Mouse (Mus musculus) forebrain, embryonic 15.5 days (tissue): ENCODE measurements at regions not wholly inside any gene's neighbourhood (a gene's known extent, or its start where the extent isn't known, plus 50 kb on each side); places are given as distances from the start of the nearest gene placed in this dataset.
A peak's percentile ranks its signal among the peaks of the same experiment; 100 is the strongest.
"Not testable (repeated sequence)": the region's sequence is repeated elsewhere in the genome, so short reads cannot be mapped to it uniquely, and the experiment has no call there.

ENCODE experiments used
- ATAC-seq: fragments of 200-750 bp; cut with Nextera tagmentation; replicated peaks from 2 replicates; pipeline ENCODE4 v1.8.0; 2017; ENCODE audit warnings: mild to moderate bottlenecking, moderate TSS enrichment, moderate library complexity
- H3K27ac ChIP-seq: fragments of 300-500 bp; sonication (generic); replicated peaks from 2 replicates; pipeline ENCODE4 v1.5.1; 2015; ENCODE audit warnings: mild to moderate bottlenecking, inconsistent platforms
- H3K27me3 ChIP-seq: fragments of 300-500 bp; sonication (generic); 2 replicates; pipeline ENCODE4 v1.6.1; 2015; ENCODE audit warnings: inconsistent platforms
- H3K36me3 ChIP-seq: fragments of 300-500 bp; sonication (generic); 2 replicates; pipeline ENCODE4 v1.6.1; 2015; ENCODE audit warnings: mild to moderate bottlenecking, inconsistent platforms
- H3K4me1 ChIP-seq: fragments of 300-500 bp; sonication (generic); 2 replicates; pipeline ENCODE4 v1.6.1; 2015; ENCODE audit warnings: inconsistent platforms
- H3K4me2 ChIP-seq: fragments of 300-500 bp; sonication (generic); replicated peaks from 2 replicates; pipeline ENCODE4 v1.6.1; 2015; ENCODE audit warnings: mild to moderate bottlenecking, inconsistent platforms
- H3K4me3 ChIP-seq: fragments of 300-500 bp; sonication (generic); 2 replicates; pipeline ENCODE4 v1.5.1; 2015; ENCODE audit warnings: mild to moderate bottlenecking, inconsistent platforms
- H3K9ac ChIP-seq: fragments of 300-500 bp; sonication (generic); replicated peaks from 2 replicates; pipeline ENCODE4 v1.6.1; 2015; ENCODE audit warnings: mild to moderate bottlenecking, inconsistent platforms
- H3K9me3 ChIP-seq: fragments of 300-500 bp; sonication (generic); 2 replicates; pipeline ENCODE4 v1.6.1; 2016; ENCODE audit warnings: inconsistent platforms
- WGBS: fragments of 180-500 bp; shearing (Covaris S2); methylation state at CpG from one replicate; pipeline ENCODE4 v1.1.7; 2015; ENCODE audit warnings: mixed read lengths; 5-methylcytosine and 5-hydroxymethylcytosine counted together

DNA sequence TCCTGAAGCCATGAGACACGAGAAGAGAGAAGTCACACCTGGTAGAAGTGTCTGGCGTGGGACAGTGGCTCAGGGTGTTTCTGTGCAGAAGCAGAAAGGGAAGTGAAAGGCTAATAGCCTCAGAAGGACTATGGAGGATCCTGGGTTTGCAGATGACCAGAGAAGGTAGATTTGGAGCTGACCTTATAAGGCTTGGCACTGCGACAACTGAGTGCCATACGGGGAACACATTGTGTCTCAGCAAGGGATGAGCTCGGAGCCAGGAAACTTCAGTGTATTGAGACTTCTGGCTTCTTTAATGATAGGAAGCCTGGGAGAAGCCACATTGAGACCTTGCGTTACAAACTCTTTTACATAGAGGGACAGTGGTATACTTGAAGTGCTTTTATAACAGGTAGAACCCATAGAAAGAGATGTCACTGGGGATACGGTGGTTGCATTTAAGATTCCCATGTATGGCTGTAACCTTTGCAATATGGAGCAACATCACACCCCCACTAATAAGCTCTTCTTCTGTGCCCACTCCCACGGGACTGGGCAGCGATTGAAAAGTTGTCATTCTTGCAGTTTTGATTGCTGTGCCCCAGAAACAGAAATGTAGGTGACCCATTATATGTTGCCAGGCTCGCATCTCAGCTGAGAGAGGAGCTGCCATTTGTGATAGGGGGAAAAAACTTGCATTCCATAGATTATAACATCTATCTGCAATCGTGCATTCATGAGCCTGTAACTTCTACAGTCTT lies 61.8 kb upstream of the Dync1i1 start:
- Histone ChIP-seq H3K27ac (no peak overlapping the region), H3K9me3 (no peaks in the 10 kb centered on the region), H3K27me3 (no peaks in the 10 kb centered on the region), H3K4me2 (no peak overlapping the region), H3K4me1 (no peaks in the 10 kb centered on the region), H3K4me3 (no peak overlapping the region), H3K9ac (no peak overlapping the region), H3K36me3 (no peaks in the 10 kb centered on the region)
- ATAC-seq, result no peak
- 90% methylated on average over 11 of the region's 11 CpGs for WGBS

DNA sequence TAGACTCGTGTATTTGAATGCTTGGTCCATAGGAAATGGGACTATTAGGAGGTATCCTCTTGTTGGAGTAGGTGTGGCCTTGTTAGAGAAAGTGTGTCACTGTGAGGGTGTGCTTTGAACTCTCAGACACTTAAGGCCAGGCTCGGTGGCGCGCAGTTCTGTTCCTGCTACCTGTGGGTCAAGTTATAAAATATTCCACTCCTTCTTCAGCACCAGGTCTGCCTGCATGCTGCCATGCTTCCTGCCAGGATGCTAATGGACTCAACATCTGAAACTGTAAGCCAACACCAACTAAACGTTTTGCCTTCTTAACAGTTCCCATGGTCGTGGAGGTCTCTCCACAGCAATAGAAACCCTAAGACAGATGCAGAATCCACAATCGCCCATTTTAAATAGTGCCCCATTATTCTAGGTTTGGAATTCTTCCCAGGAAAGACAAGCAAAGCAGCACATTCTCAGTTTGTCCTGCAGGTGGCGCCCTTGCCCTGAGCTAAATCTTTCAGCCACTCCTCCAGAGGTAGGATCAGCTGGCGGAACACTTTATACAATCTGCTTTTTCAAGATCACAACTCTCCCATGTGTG lies 80.2 kb upstream of the Dync1i1 start:
- peak; percentile 88 for ATAC-seq
- no peaks in the 10 kb centered on the region for H3K36me3 ChIP-seq
- no peaks in the 10 kb centered on the region for H3K9me3 ChIP-seq
- no peaks in the 10 kb centered on the region for H3K27me3 ChIP-seq
- H3K4me1 ChIP-seq, result peaks cover 3% of the 10 kb centered on the region; the same call in 1 of the 2 replicates
- H3K9ac ChIP-seq, result no peak overlapping the region
- 27% methylated on average over 9 of the region's 9 CpGs for WGBS
- no peak overlapping the region for H3K4me2 ChIP-seq
- H3K27ac ChIP-seq, result no peak overlapping the region
- no peak overlapping the region for H3K4me3 ChIP-seq

DNA sequence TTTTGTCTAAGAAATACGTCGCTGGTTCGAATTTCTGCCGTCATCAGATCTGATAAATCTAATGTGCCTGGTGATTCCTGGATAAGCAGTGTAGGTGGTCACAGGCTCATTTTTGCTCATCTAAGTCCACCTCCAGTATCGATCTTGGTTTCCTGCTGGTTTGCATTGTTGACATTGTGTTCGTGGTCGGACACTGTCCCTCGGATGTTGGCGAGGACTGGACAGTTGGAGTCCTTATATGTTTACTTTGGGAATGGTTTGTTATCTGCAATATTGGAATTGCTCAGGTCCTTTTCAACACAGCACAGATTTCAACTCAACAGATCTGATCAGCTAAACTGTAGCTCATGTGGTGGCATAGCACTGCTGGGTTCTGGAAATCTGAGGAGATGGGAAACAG lies 91.2 kb upstream of the Dync1i1 start:
- Histone ChIP-seq H3K9ac (no peak overlapping the region), H3K4me1 (no peaks in the 10 kb centered on the region), H3K9me3 (no peaks in the 10 kb centered on the region), H3K27ac (no peak overlapping the region), H3K4me3 (no peak overlapping the region), H3K4me2 (no peak overlapping the region), H3K27me3 (no peaks in the 10 kb centered on the region), H3K36me3 (no peaks in the 10 kb centered on the region)
- ATAC-seq, result no peak
- WGBS, result 94% methylated on average over 9 of the region's 9 CpGs

DNA sequence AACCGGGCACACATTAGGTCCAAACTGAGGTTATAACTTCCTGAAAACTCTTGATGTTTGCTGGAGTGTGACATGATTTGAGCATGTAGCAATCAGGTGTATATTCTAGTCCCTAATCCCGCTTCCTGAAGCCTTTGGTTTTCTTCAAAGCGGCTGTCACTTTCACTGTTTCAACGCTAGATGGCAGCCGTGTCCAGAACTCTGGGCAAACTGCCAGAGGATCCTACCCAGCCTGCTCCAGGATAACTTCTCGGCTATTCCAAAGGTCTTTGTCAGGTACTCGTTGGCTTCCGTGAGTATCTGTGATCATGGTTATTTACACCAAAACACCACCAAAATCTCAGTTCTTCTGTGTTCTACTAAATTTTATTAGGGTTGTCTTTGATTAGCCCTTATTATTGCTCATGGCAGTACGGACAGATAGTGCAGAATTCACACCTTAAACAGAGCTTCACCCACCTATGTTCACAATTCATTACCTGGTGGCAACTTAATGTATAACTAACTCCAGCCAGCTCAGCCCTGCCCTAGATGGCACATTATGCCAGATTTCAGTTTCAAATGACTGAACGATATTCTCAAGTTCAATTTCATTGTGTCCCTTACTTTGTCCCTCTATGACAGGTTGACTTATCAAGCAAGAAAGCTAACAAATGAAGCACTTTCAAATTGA lies 92.3 kb upstream of the Dync1i1 start:
- no peak overlapping the region for H3K9ac ChIP-seq
- H3K9me3 ChIP-seq, result no peaks in the 10 kb centered on the region
- no peaks in the 10 kb centered on the region for H3K36me3 ChIP-seq
- H3K4me3 ChIP-seq, result no peak overlapping the region
- H3K27me3 ChIP-seq, result no peaks in the 10 kb centered on the region
- ATAC-seq, result peak; percentile 64
- H3K4me1 ChIP-seq, result no peaks in the 10 kb centered on the region
- WGBS, result 22% methylated on average over 10 of the region's 10 CpGs
- no peak overlapping the region for H3K4me2 ChIP-seq
- no peak overlapping the region for H3K27ac ChIP-seq

DNA sequence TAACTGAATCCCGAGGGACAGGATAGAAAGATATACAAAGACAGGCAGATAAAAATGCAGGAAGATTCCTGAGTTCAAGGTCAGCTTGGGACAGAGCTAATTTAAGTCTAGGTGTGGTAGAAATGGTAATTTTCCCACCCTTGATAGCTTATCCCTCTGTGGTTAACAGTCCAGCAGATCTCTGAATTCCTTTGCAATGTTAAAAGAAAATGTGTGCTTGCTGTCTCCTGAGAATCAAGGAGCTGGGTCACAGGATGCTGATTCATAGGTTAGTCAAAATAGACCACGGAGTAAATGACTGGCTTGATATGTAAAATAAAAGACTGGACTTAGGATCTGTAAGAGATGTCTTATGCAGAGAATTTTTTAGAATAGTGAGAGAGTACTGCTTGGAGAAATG lies 101.4 kb upstream of the Dync1i1 start:
- no peaks in the 10 kb centered on the region for H3K9me3 ChIP-seq
- 79% methylated on average over 2 of the region's 2 CpGs for WGBS
- no peak overlapping the region for H3K27ac ChIP-seq
- no peaks in the 10 kb centered on the region for H3K4me1 ChIP-seq
- no peak overlapping the region for H3K4me3 ChIP-seq
- H3K36me3 ChIP-seq, result no peaks in the 10 kb centered on the region
- no peaks in the 10 kb centered on the region for H3K27me3 ChIP-seq
- ATAC-seq, result no peak
- H3K4me2 ChIP-seq, result no peak overlapping the region
- H3K9ac ChIP-seq, result no peak overlapping the region

DNA sequence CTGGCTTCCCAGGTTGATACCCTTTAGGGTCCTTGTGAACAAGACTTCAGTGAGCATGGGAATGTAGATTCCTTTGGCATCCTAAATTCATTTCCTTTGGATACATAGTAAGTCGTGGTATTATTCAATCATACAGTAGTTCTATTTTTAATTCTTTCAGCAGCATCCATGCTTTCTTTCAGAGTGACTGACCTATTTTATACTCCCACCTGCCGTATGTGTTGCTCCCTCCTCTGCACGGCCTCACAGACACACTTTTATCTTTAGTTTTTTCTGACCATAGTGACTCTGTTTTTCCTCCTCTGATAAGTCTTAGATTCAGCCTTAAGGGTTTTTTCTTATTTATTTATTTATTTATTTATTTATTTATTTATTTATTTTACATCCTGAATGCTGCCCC lies 103.9 kb upstream of the Dync1i1 start:
- Histone ChIP-seq H3K36me3 (no peaks in the 10 kb centered on the region), H3K4me2 (no peak overlapping the region), H3K9me3 (no peaks in the 10 kb centered on the region), H3K4me1 (no peaks in the 10 kb centered on the region), H3K27me3 (no peaks in the 10 kb centered on the region), H3K27ac (no peak overlapping the region), H3K9ac (no peak overlapping the region), H3K4me3 (no peak overlapping the region)
- 94% methylated on average over 3 of the region's 3 CpGs for WGBS
- no peak for ATAC-seq

DNA sequence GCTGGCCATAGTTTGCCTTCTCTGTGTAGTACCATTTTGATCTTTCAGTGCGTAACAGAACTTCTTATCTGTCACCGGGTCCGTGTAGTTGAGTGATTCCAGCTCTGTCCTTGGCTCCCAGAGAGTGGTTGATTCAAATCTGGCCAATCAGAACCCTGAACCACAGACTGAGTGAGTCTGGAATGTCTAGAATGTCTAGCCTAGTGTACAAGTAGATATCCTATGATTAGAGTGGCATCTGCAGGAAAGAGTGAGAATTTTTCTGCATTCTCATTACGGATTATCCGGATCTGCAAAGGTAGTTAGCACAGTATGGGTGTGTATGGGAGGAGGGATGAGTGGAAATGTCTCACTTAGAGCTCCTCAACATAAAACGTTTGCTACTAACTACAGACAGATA lies 97.9 kb upstream of the Pdk4 start:
- Histone ChIP-seq H3K4me2 (no peak overlapping the region), H3K9me3 (no peaks in the 10 kb centered on the region), H3K27me3 (no peaks in the 10 kb centered on the region), H3K9ac (no peak overlapping the region), H3K27ac (no peak overlapping the region), H3K36me3 (no peaks in the 10 kb centered on the region), H3K4me1 (no peaks in the 10 kb centered on the region), H3K4me3 (no peak overlapping the region)
- ATAC-seq, result no peak
- WGBS, result 82% methylated on average over 6 of the region's 6 CpGs

DNA sequence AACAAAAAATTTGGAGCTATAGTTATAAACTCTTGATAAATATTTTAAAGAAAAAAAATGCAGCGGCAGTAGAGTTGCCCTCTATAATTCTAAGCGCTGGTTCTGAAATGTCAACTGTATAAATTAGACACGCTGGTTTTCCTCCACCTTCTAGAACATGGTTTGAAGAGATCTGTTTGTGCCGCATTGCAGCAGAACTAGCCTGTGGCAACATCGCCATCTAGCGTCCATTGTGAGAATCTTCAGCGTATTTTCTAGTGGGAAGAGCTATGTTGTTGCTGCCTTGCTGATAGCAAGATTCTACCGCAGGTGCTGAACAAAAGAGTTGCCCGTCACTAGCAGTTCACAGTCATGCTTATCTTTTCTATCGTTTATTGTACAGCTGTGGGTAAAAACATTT lies 93.5 kb upstream of the Pdk4 start:
- H3K27ac ChIP-seq, result no peak overlapping the region
- peak; percentile 83 for ATAC-seq
- no peaks in the 10 kb centered on the region for H3K4me1 ChIP-seq
- no peaks in the 10 kb centered on the region for H3K36me3 ChIP-seq
- H3K4me2 ChIP-seq, result no peak overlapping the region
- H3K9me3 ChIP-seq, result no peaks in the 10 kb centered on the region
- no peak overlapping the region for H3K4me3 ChIP-seq
- H3K9ac ChIP-seq, result no peak overlapping the region
- WGBS, result 3% methylated on average over 10 of the region's 10 CpGs
- no peaks in the 10 kb centered on the region for H3K27me3 ChIP-seq

DNA sequence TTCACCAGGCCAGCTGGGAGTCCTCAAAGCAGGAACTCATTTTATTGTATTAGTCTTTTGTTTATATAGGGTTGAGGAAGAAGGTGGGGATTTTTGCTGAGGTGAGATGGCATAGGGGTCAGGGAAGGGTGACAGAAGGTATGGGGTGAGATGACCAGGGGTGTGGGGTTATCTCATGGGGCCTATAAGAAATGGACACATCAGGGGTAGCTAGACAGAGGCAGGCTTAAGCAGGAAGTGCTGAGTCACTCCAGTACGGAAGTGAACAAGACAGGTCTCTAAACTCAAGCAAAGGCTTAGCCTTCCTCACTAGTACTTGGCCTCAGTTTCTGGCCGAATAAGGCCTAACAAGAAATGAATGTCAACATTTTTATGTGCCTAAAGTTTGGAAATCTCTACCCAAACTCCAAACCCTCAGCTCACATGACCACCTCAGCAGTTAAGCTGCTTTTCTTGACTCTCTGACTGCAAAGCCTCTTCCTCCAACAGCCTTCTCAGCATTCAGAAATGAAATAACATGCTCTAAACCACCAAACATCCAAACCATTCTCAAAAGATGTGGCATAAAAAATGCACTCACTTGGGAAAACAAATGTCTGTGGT lies 86.9 kb upstream of the Pdk4 start:
- no peak overlapping the region for H3K9ac ChIP-seq
- H3K4me1 ChIP-seq, result no peaks in the 10 kb centered on the region
- no peak overlapping the region for H3K4me2 ChIP-seq
- 84% methylated on average over 2 of the region's 2 CpGs for WGBS
- H3K4me3 ChIP-seq, result no peak overlapping the region
- H3K27ac ChIP-seq, result no peak overlapping the region
- H3K9me3 ChIP-seq, result no peaks in the 10 kb centered on the region
- H3K27me3 ChIP-seq, result no peaks in the 10 kb centered on the region
- no peak for ATAC-seq
- H3K36me3 ChIP-seq, result no peaks in the 10 kb centered on the region

DNA sequence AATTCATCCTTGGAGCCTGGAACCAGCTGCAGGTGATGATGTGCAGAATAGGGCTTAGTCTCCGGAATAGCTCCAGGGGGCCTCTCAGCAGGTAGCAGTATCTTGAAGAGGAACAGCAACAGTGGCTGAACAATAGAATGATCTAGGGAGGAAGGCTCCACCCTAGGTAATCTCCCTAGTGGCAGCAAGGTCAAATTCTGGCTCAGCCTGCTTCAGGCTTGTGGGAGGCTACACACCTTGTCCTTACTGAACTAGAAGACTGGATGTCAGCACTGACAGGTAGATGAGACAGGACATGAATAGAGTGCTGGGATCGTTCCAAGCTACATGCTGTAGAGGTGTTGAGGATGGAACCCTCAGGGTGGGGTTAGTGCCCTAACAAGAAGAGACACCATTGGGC lies 80.8 kb upstream of the Pdk4 start:
- not testable (repeated sequence) for H3K9ac ChIP-seq

DNA sequence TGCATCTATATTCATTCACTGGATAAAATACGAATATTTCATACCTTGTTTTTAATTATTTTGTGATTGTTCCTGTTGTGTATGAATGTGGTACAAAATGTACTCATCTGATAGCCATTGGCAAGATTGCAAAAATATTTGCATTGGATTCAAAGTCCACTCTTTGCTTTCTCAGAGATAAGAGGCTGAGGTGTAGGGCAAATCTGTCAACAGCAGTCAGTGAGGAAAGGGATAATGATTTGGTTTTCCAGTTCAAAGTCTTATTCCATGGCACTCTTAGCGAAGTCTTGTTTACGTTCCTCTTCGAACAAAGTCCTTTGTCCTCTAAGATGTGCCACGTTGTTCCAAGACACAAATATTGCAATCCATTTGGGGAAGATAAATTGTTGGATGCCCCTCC lies 70.5 kb upstream of the Pdk4 start:
- ATAC-seq, result no peak
- WGBS, result 75% methylated on average over 5 of the region's 5 CpGs

More for the DNA sequence above, 80.8 kb upstream of the Pdk4 start:
- not testable (repeated sequence) for H3K36me3 ChIP-seq, ATAC-seq, H3K27ac ChIP-seq, H3K27me3 ChIP-seq, H3K4me2 ChIP-seq, H3K9me3 ChIP-seq, H3K4me3 ChIP-seq, H3K4me1 ChIP-seq
- 90% methylated on average over 2 of the region's 2 CpGs for WGBS

DNA sequence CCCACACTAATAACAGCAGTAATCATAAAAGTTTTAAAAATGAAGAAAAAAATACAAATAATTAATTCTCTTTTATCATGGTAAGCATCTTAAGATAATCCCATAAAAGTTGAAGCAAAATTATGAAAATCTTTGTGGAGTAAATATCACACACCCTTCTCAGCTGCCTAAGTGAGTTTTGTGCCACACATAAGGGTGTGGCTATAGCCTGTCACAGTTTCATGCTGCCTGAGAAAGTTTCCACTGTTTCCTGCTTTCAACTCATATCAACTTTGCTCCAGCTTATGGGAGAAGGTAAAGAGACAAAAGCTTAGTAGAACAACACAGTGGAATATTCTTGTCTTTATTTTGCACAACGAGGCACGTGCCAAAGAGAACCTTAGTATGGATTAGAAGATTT lies 68.9 kb upstream of the Pdk4 start:
- Histone ChIP-seq H3K4me3 (no peak overlapping the region), H3K36me3 (no peaks in the 10 kb centered on the region), H3K27ac (no peak overlapping the region), H3K4me2 (no peak overlapping the region), H3K4me1 (no peaks in the 10 kb centered on the region), H3K9ac (no peak overlapping the region), H3K27me3 (no peaks in the 10 kb centered on the region), H3K9me3 (no peaks in the 10 kb centered on the region)
- WGBS, result 90% methylated on average over 2 of the region's 2 CpGs
- ATAC-seq, result no peak

More for the DNA sequence above, 70.5 kb upstream of the Pdk4 start:
- H3K27me3 ChIP-seq, result no peaks in the 10 kb centered on the region
- H3K36me3 ChIP-seq, result no peaks in the 10 kb centered on the region
- H3K4me1 ChIP-seq, result no peaks in the 10 kb centered on the region
- H3K27ac ChIP-seq, result no peak overlapping the region
- H3K4me3 ChIP-seq, result no peak overlapping the region
- no peak overlapping the region for H3K9ac ChIP-seq
- H3K4me2 ChIP-seq, result no peak overlapping the region
- H3K9me3 ChIP-seq, result no peaks in the 10 kb centered on the region
